Comparison of ENCODE assay signal across 7 mouse cellular contexts in genomic region chr16:96083179-96083646, GRCm38 (mm10). TPM values are rescaled to one million over a fixed set of nuclear protein-coding genes. Genes with fewer than 3 reads are reported as not detected.
DNase-seq lines count a peak whose midpoint lies in the region; ATAC-seq and TF ChIP-seq lines count a peak whose summit lies in the region.

No protein-coding gene starts in this region.

- ATAC-seq in forebrain, embryonic 13.5 days: no peak; the same call in 1 of the 2 replicates
- ATAC-seq in hindbrain, embryonic 16.5 days: 0 out of 2 replicates have a peak, but pooled peaks have one; percentile 1
- ATAC-seq in limb, embryonic 15.5 days (ENCODE audit: insufficient number of reproducible peaks, low FRiP score, low TSS enrichment, low read depth): no peak
- ATAC-seq in midbrain, postnatal 0 days (ENCODE audit: low FRiP score): no peak
- no peak for ATAC-seq in activated CD4-positive, CD25-positive, alpha-beta regulatory T cell, adult 4 months

- peak overlapping the region; percentile 95 for H3K4me3 ChIP-seq in thymus, adult 2 months (ENCODE audit: control insufficient read depth, insufficient read depth, low read length)
- peak overlapping the region; percentile 99 for H3K4me3 ChIP-seq in forebrain, embryonic 13.5 days
- peak overlapping the region; percentile 98 for H3K4me3 ChIP-seq in hindbrain, embryonic 16.5 days (ENCODE audit: low read length)
- peak overlapping the region; percentile 99 for H3K4me3 ChIP-seq in limb, embryonic 15.5 days
- peak overlapping the region; percentile 99 for H3K4me3 ChIP-seq in midbrain, postnatal 0 days (ENCODE audit: low read depth, low read length)

- peak overlapping the region; percentile 71 for H3K4me2 ChIP-seq in forebrain, embryonic 13.5 days
- H3K4me2 ChIP-seq in hindbrain, embryonic 16.5 days (ENCODE audit: low read length): peak overlapping the region; percentile 71
- H3K4me2 ChIP-seq in limb, embryonic 15.5 days: peak overlapping the region; percentile 63
- H3K4me2 ChIP-seq in midbrain, postnatal 0 days (ENCODE audit: low read depth, low read length, poor library complexity, severe bottlenecking): peak overlapping the region; percentile 63

- H3K4me1 ChIP-seq in thymus, adult 2 months (replicated peaks; ENCODE audit: control insufficient read depth, insufficient read depth, low read length): peaks cover 43% of the 10 kb centered on the region
- peaks cover 17% of the 10 kb centered on the region for H3K4me1 ChIP-seq in forebrain, embryonic 13.5 days
- peaks cover 10% of the 10 kb centered on the region for H3K4me1 ChIP-seq in hindbrain, embryonic 16.5 days (ENCODE audit: control insufficient read depth, insufficient read depth, low read depth, low read length)
- peaks cover 17% of the 10 kb centered on the region for H3K4me1 ChIP-seq in limb, embryonic 15.5 days
- H3K4me1 ChIP-seq in midbrain, postnatal 0 days (ENCODE audit: insufficient read depth, low read length): peaks cover 6% of the 10 kb centered on the region; the same call in 1 of the 2 replicates

- H3K27me3 ChIP-seq in thymus, adult 2 months (ENCODE audit: control insufficient read depth, insufficient read depth, low read length): no peaks in the 10 kb centered on the region
- no peaks in the 10 kb centered on the region for H3K27me3 ChIP-seq in forebrain, embryonic 13.5 days
- no peaks in the 10 kb centered on the region for H3K27me3 ChIP-seq in hindbrain, embryonic 16.5 days (replicated peaks; ENCODE audit: control insufficient read depth, insufficient read depth, low read length)
- no peaks in the 10 kb centered on the region for H3K27me3 ChIP-seq in limb, embryonic 15.5 days
- H3K27me3 ChIP-seq in midbrain, postnatal 0 days (ENCODE audit: insufficient read depth, low read length): no peaks in the 10 kb centered on the region

- DNase-seq in thymus, adult 2 months: no peak
- no peak for DNase-seq in thymus, postnatal 25 days
- DNase-seq in midbrain, postnatal 0 days (ENCODE audit: low spot score): no peak

- no peaks in the 10 kb centered on the region for H3K9me3 ChIP-seq in forebrain, embryonic 13.5 days (replicated peaks)
- no peaks in the 10 kb centered on the region for H3K9me3 ChIP-seq in hindbrain, embryonic 16.5 days (ENCODE audit: control insufficient read depth, low read length)
- H3K9me3 ChIP-seq in limb, embryonic 15.5 days: no peaks in the 10 kb centered on the region
- H3K9me3 ChIP-seq in midbrain, postnatal 0 days (ENCODE audit: low read length): no peaks in the 10 kb centered on the region

- 63% methylated on average over 20 of the region's 20 CpGs for WGBS in thymus, adult 2 months
- 5% methylated on average over 20 of the region's 20 CpGs for WGBS in forebrain, embryonic 13.5 days
- 3% methylated on average over 20 of the region's 20 CpGs for WGBS in hindbrain, embryonic 16.5 days
- 8% methylated on average over 20 of the region's 20 CpGs for WGBS in limb, embryonic 15.5 days
- 4% methylated on average over 20 of the region's 20 CpGs for WGBS in midbrain, postnatal 0 days

- no peak for TF ChIP-seq CTCF in thymus, adult 2 months (IDR thresholded peaks at IDR 0.05; ENCODE audit: borderline replicate concordance, control insufficient read depth, extremely low read depth, insufficient read depth, low read length, poor library complexity)
- no peak for TF ChIP-seq CTCF in midbrain, postnatal 0 days (IDR thresholded peaks at IDR 0.05)

- no peak for TF ChIP-seq POLR2A in thymus, adult 2 months (IDR thresholded peaks at IDR 0.05; ENCODE audit: control insufficient read depth, extremely low read depth, insufficient read depth, low read length, poor library complexity)

- H3K9ac ChIP-seq in forebrain, embryonic 13.5 days: peak overlapping the region; percentile 98
- H3K9ac ChIP-seq in hindbrain, embryonic 16.5 days (ENCODE audit: low read depth, low read length): peak overlapping the region; percentile 99
- peak overlapping the region; percentile 61 for H3K9ac ChIP-seq in limb, embryonic 15.5 days
- H3K9ac ChIP-seq in midbrain, postnatal 0 days (replicated peaks; ENCODE audit: low read length, poor library complexity, severe bottlenecking): peak overlapping the region; percentile 100

- H3K36me3 ChIP-seq in thymus, adult 2 months (ENCODE audit: control insufficient read depth, insufficient read depth, low read length): 0 out of 2 replicates have a peak, but pooled peaks cover 3% of the 10 kb centered on the region
- peaks cover 24% of the 10 kb centered on the region for H3K36me3 ChIP-seq in forebrain, embryonic 13.5 days (ENCODE audit: poor library complexity, severe bottlenecking)
- H3K36me3 ChIP-seq in hindbrain, embryonic 16.5 days (ENCODE audit: control insufficient read depth, insufficient read depth, low read length): peaks cover 6% of the 10 kb centered on the region; the same call in 1 of the 2 replicates
- peaks cover 19% of the 10 kb centered on the region for H3K36me3 ChIP-seq in limb, embryonic 15.5 days
- H3K36me3 ChIP-seq in midbrain, postnatal 0 days (ENCODE audit: insufficient read depth, low read length): peaks cover 9% of the 10 kb centered on the region; the same call in 1 of the 2 replicates

- H3K27ac ChIP-seq in thymus, adult 2 months (ENCODE audit: control insufficient read depth, insufficient read depth, low read length): peak overlapping the region; percentile 47; the same call in 1 of the 2 replicates
- peak overlapping the region; percentile 97 for H3K27ac ChIP-seq in forebrain, embryonic 13.5 days
- H3K27ac ChIP-seq in hindbrain, embryonic 16.5 days (ENCODE audit: low read depth, low read length): peak overlapping the region; percentile 98
- H3K27ac ChIP-seq in limb, embryonic 15.5 days: peak overlapping the region; percentile 98
- H3K27ac ChIP-seq in midbrain, postnatal 0 days (ENCODE audit: low read depth, low read length): peak overlapping the region; percentile 98

RNA-seq across cellular contexts. Expression of gene Brwd1, which starts 0.9 kb away (rescaled TPM):
- 48.5 and 62.1 TPM in 2 replicates for polyA plus RNA-seq in thymus, adult 2 months (2012; rRNA removed)
- polyA plus RNA-seq in forebrain, embryonic 13.5 days (2015; fragmentation: Nextera tagmentation; extraction: Ambion mirVana): 206 and 236 TPM in 2 replicates
- 208 and 216 TPM in 2 replicates for polyA plus RNA-seq in hindbrain, embryonic 16.5 days (2015; fragmentation: Nextera tagmentation; extraction: Ambion mirVana)
- 76.8 and 80.4 TPM in 2 replicates for polyA plus RNA-seq in limb, embryonic 15.5 days (2015; fragmentation: Nextera tagmentation; extraction: Ambion mirVana)
- total RNA-seq in midbrain, postnatal 0 days (2014; rRNA removed): 151 and 186 TPM in 2 replicates
- 169 and 173 TPM in 2 replicates for polyA plus RNA-seq in midbrain, postnatal 0 days (2015; fragmentation: Nextera tagmentation; extraction: Ambion mirVana)
- 10 to 100 TPM; 31.3 to 31.5 TPM for polyA plus RNA-seq in activated CD4-positive, CD25-positive, alpha-beta regulatory T cell, adult 4 months (2017; shearing (Covaris generic))

RNA-seq across cellular contexts. Expression of gene Hmgn1, which starts 44.3 kb away (rescaled TPM):
- 28.5 and 31.4 TPM in 2 replicates for polyA plus RNA-seq in thymus, adult 2 months (2012; rRNA removed)
- polyA plus RNA-seq in forebrain, embryonic 13.5 days (2015; fragmentation: Nextera tagmentation; extraction: Ambion mirVana): 656 and 774 TPM in 2 replicates
- polyA plus RNA-seq in hindbrain, embryonic 16.5 days (2015; fragmentation: Nextera tagmentation; extraction: Ambion mirVana): 256 and 284 TPM in 2 replicates
- polyA plus RNA-seq in limb, embryonic 15.5 days (2015; fragmentation: Nextera tagmentation; extraction: Ambion mirVana): 553 and 582 TPM in 2 replicates
- 106 and 119 TPM in 2 replicates for total RNA-seq in midbrain, postnatal 0 days (2014; rRNA removed)
- 184 and 202 TPM in 2 replicates for polyA plus RNA-seq in midbrain, postnatal 0 days (2015; fragmentation: Nextera tagmentation; extraction: Ambion mirVana)
- polyA plus RNA-seq in activated CD4-positive, CD25-positive, alpha-beta regulatory T cell, adult 4 months (2017; shearing (Covaris generic)): 10 to 100 TPM; 89.9 to 90.5 TPM

Comparison
In these comparisons a context has a peak if more than half of its experiments do, and no peak if none do; other contexts are left out.
1. H3K27ac ChIP-seq: peak in every context shown above with its lines; median percentile 98 in hindbrain, embryonic 16.5 days; 98 in limb, embryonic 15.5 days; 98 in midbrain, postnatal 0 days; 97 in forebrain, embryonic 13.5 days; 47 in thymus, adult 2 months.